Mouse (Mus musculus): ENCODE measurements around the gene Grid1.

- no peak for TF ChIP-seq POLR2A (IDR thresholded peaks at IDR 0.05; ENCODE audit: extremely low read depth, insufficient read depth, low read length)
- no peak for TF ChIP-seq CTCF (IDR thresholded peaks at IDR 0.05; ENCODE audit: extremely low read depth, insufficient read depth, low read length)
Observed at GRCm38 (mm10) chr14:35029626-35030025, 209.7 kb downstream of the Grid1 start.

All from cortical plate, adult 2 months (tissue).